Mouse (Mus musculus): ENCODE results near the gene Ap3m1. TPM values are rescaled to one million over a fixed set of nuclear protein-coding genes. Genes with fewer than 3 reads are reported as not detected.
"Not testable (repeated sequence)": the region's sequence is repeated elsewhere in the genome, so short reads cannot be mapped to it uniquely, and the experiment has no call there.

The Ap3m1 gene
- polyA plus RNA-seq, 2 experiments: 22.3 to 41.4 TPM

- no peak for ATAC-seq (ENCODE audit: insufficient read depth)
Measured at GRCm38 (mm10) chr14:21096279-21096678, 44.0 kb upstream of the Ap3m1 start.

GRCm38 (mm10) chr14:21094161-21094560 is 41.9 kb upstream of the Ap3m1 start:
- H3K4me2 ChIP-seq (ENCODE audit: low read depth); H3K9ac ChIP-seq (replicated peaks); H3K4me3 ChIP-seq (ENCODE audit: insufficient read depth in 1 of 2, low read depth in 2 of 2, low read length in 2 of 2); H3K36me3 ChIP-seq (replicated peaks; ENCODE audit: control insufficient read depth, insufficient read depth, low read depth); ATAC-seq (ENCODE audit: insufficient read depth); DNase-seq (ENCODE audit: low read depth in 3 of 3, low spot score in 3 of 3); H3K9me3 ChIP-seq (ENCODE audit: control insufficient read depth, low read length); H3K27me3 ChIP-seq (ENCODE audit: control insufficient read depth, insufficient read depth, low read length); H3K27ac ChIP-seq: not testable (repeated sequence)
- H3K4me1 ChIP-seq (replicated peaks; ENCODE audit: control insufficient read depth in 2 of 2, insufficient read depth in 2 of 2, low read length in 1 of 2): peaks cover 5 to 13% of the 10 kb centered on the region in 2 experiments; a peak in 3 of 4 replicates

More at GRCm38 (mm10) chr14:21096279-21096678, 44.0 kb upstream of the Ap3m1 start:
- Histone ChIP-seq H3K4me1 (replicated peaks; ENCODE audit: control insufficient read depth in 2 of 2, insufficient read depth in 2 of 2, low read length in 1 of 2) (peaks cover 0 to 10% of the 10 kb centered on the region in 2 experiments; a peak in 2 of 4 replicates), H3K9ac (replicated peaks) (no peak overlapping the region), H3K4me3 (ENCODE audit: insufficient read depth in 1 of 2, low read depth in 2 of 2, low read length in 2 of 2) (no peak overlapping the region), H3K4me2 (ENCODE audit: low read depth) (no peak overlapping the region), H3K27me3 (ENCODE audit: control insufficient read depth, insufficient read depth, low read length) (no peaks in the 10 kb centered on the region), H3K27ac (no peak overlapping the region), H3K9me3 (ENCODE audit: control insufficient read depth, low read length) (no peaks in the 10 kb centered on the region), H3K36me3 (replicated peaks; ENCODE audit: control insufficient read depth, insufficient read depth, low read depth) (peaks cover 6% of the 10 kb centered on the region; the same call in 1 of the 2 replicates)
- DNase-seq (ENCODE audit: low read depth in 3 of 3, low spot score in 3 of 3): no peak
- no peak for TF ChIP-seq EP300 (IDR thresholded peaks at IDR 0.05; ENCODE audit: low read depth)
- TF ChIP-seq CTCF (IDR thresholded peaks at IDR 0.05; ENCODE audit: low read depth): no peak

- Histone ChIP-seq H3K4me3 (ENCODE audit: insufficient read depth in 1 of 2, low read depth in 2 of 2, low read length in 2 of 2) (no peak overlapping the region), H3K9me3 (ENCODE audit: control insufficient read depth, low read length) (no peaks in the 10 kb centered on the region), H3K4me2 (ENCODE audit: low read depth) (no peak overlapping the region), H3K27me3 (ENCODE audit: control insufficient read depth, insufficient read depth, low read length) (no peaks in the 10 kb centered on the region), H3K4me1 (replicated peaks; ENCODE audit: control insufficient read depth in 2 of 2, insufficient read depth in 2 of 2, low read length in 1 of 2) (peaks cover 13 to 26% of the 10 kb centered on the region in 2 experiments), H3K36me3 (replicated peaks; ENCODE audit: control insufficient read depth, insufficient read depth, low read depth) (peaks cover 4% of the 10 kb centered on the region; the same call in 1 of the 2 replicates), H3K9ac (replicated peaks) (no peak overlapping the region), H3K27ac (no peak overlapping the region)
- ATAC-seq (ENCODE audit: insufficient read depth): no peak
- WGBS (ENCODE audit: insufficient replicate concordance): 76% methylated on average over 3 of the region's 3 CpGs
- no peak for DNase-seq (ENCODE audit: low read depth in 3 of 3, low spot score in 3 of 3)
- TF ChIP-seq EP300 (IDR thresholded peaks at IDR 0.05; ENCODE audit: low read depth): no peak
Measured at GRCm38 (mm10) chr14:21090930-21091486, 38.7 kb upstream of the Ap3m1 start.

- H3K27ac ChIP-seq: no peak overlapping the region
- no peak overlapping the region for H3K4me2 ChIP-seq (ENCODE audit: low read depth)
- peaks cover 13 to 26% of the 10 kb centered on the region in 2 experiments for H3K4me1 ChIP-seq (replicated peaks; ENCODE audit: control insufficient read depth in 2 of 2, insufficient read depth in 2 of 2, low read length in 1 of 2)
- no peaks in the 10 kb centered on the region for H3K27me3 ChIP-seq (ENCODE audit: control insufficient read depth, insufficient read depth, low read length)
- no peak overlapping the region for H3K9ac ChIP-seq (replicated peaks)
- TF ChIP-seq CTCF (IDR thresholded peaks at IDR 0.05; ENCODE audit: low read depth) (no peak), EP300 (IDR thresholded peaks at IDR 0.05; ENCODE audit: low read depth) (no peak)
- DNase-seq (ENCODE audit: low read depth in 3 of 3, low spot score in 3 of 3) (no peak), ATAC-seq (ENCODE audit: insufficient read depth) (no peak)
- peaks cover 4% of the 10 kb centered on the region; the same call in 1 of the 2 replicates for H3K36me3 ChIP-seq (replicated peaks; ENCODE audit: control insufficient read depth, insufficient read depth, low read depth)
- WGBS (ENCODE audit: insufficient replicate concordance): 28% methylated on average over 3 of the region's 3 CpGs
- H3K9me3 ChIP-seq (ENCODE audit: control insufficient read depth, low read length): no peaks in the 10 kb centered on the region
- H3K4me3 ChIP-seq (ENCODE audit: insufficient read depth in 1 of 2, low read depth in 2 of 2, low read length in 2 of 2): no peak overlapping the region
Measured at GRCm38 (mm10) chr14:21090400-21090799, 38.1 kb upstream of the Ap3m1 start.

GRCm38 (mm10) chr14:21088731-21089130 is 36.4 kb upstream of the Ap3m1 start:
- 51% methylated on average over 3 of the region's 3 CpGs for WGBS (ENCODE audit: insufficient replicate concordance)
- Histone ChIP-seq H3K27me3 (ENCODE audit: control insufficient read depth, insufficient read depth, low read length) (no peaks in the 10 kb centered on the region), H3K9ac (replicated peaks) (no peak overlapping the region), H3K27ac (no peak overlapping the region), H3K36me3 (replicated peaks; ENCODE audit: control insufficient read depth, insufficient read depth, low read depth) (peaks cover 4% of the 10 kb centered on the region; the same call in 1 of the 2 replicates), H3K4me2 (ENCODE audit: low read depth) (no peak overlapping the region), H3K9me3 (ENCODE audit: control insufficient read depth, low read length) (no peaks in the 10 kb centered on the region), H3K4me1 (replicated peaks; ENCODE audit: control insufficient read depth in 2 of 2, insufficient read depth in 2 of 2, low read length in 1 of 2) (peaks cover 13 to 26% of the 10 kb centered on the region in 2 experiments), H3K4me3 (ENCODE audit: insufficient read depth in 1 of 2, low read depth in 2 of 2, low read length in 2 of 2) (no peak overlapping the region)
- no peak for DNase-seq (ENCODE audit: low read depth in 3 of 3, low spot score in 3 of 3)
- TF ChIP-seq CTCF (IDR thresholded peaks at IDR 0.05; ENCODE audit: low read depth) (no peak), EP300 (IDR thresholded peaks at IDR 0.05; ENCODE audit: low read depth) (no peak)
- no peak for ATAC-seq (ENCODE audit: insufficient read depth)

Data from liver, embryonic 14.5 days (tissue).